Mouse (Mus musculus): ENCODE data around the gene Ano6. TPM values are rescaled to one million over a fixed set of nuclear protein-coding genes. Genes with fewer than 3 reads are reported as not detected.

Gene Ano6
- polyA plus RNA-seq, 1 experiment from 2014 or later = 16.2 TPM

GRCm38 (mm10) chr15:95976156-95976876, 185.7 kb downstream of the Ano6 start:
- no peak overlapping the region for H3K27ac ChIP-seq (replicated peaks)
- H3K4me3 ChIP-seq (ENCODE audit: low read depth, low read length) = no peak overlapping the region
- no peaks in the 10 kb centered on the region for H3K9me3 ChIP-seq (ENCODE audit: control insufficient read depth, low read length)
- no peak for ATAC-seq (ENCODE audit: low FRiP score, low TSS enrichment)
- H3K4me2 ChIP-seq (replicated peaks; ENCODE audit: low read depth) = no peak overlapping the region
- 39% methylated on average over 4 of the region's 4 CpGs for WGBS
- TF ChIP-seq CTCF (IDR thresholded peaks at IDR 0.05; ENCODE audit: low read depth) (no peak), EP300 (optimal IDR thresholded peaks at IDR 0.05) (no peak)
- no peak for DNase-seq (ENCODE audit: low spot score)
- H3K27me3 ChIP-seq (ENCODE audit: control insufficient read depth, insufficient read depth, low read length) = no peaks in the 10 kb centered on the region
- no peaks in the 10 kb centered on the region for H3K4me1 ChIP-seq (replicated peaks; ENCODE audit: control insufficient read depth, insufficient read depth)
- H3K9ac ChIP-seq (ENCODE audit: low read length) = no peak overlapping the region
- H3K36me3 ChIP-seq (ENCODE audit: control insufficient read depth, insufficient read depth, low read length) = peaks cover 14% of the 10 kb centered on the region; the same call in 1 of the 2 replicates

DNA sequence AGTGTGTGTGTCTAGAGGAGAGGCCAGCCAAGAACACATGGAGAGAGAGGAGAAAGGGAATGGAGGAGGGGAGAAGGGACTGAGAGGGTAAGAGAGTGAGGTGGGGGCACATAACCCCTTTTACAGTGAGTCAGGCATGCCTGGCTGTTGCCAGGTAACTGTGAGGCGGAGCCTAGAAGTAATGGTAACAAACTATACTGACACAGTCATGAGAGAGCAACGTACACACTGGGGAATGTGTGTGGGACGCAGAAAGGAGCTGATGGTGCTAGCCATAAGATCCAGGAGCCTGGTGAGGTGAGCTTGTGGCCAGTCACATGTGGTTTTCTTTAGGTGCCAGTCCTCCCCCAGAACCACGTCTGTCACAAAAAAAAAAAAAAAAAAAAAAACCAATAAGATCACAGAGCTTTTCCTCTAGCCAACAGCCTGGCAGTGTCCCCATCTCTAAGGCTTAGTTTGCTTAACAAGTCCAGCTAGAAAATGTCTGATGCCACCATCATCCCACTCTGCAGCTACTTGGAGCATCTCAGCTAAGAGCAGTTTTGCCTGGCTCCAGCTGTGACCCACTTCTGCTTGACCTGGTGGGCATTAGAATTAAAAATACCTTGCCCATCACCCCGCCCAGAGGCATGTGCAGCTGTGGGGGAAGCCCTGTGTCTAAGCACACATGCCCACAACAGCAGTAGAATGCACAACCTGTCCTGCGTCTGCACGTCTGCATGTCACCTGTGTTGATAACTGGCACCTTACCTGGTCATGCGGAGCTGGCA, 186.7 kb downstream of the Ano6 start:
- ATAC-seq (ENCODE audit: low FRiP score, low TSS enrichment) (no peak), DNase-seq (ENCODE audit: low spot score) (no peak)
- H3K27me3 ChIP-seq (ENCODE audit: control insufficient read depth, insufficient read depth, low read length) = no peaks in the 10 kb centered on the region
- H3K4me3 ChIP-seq (ENCODE audit: low read depth, low read length) = no peak overlapping the region
- no peak for TF ChIP-seq EP300 (optimal IDR thresholded peaks at IDR 0.05)
- no peak for TF ChIP-seq CTCF (IDR thresholded peaks at IDR 0.05; ENCODE audit: low read depth)
- no peak overlapping the region for H3K9ac ChIP-seq (ENCODE audit: low read length)
- H3K4me1 ChIP-seq (replicated peaks; ENCODE audit: control insufficient read depth, insufficient read depth) = no peaks in the 10 kb centered on the region
- no peak overlapping the region for H3K27ac ChIP-seq (replicated peaks)
- no peaks in the 10 kb centered on the region for H3K9me3 ChIP-seq (ENCODE audit: control insufficient read depth, low read length)
- H3K36me3 ChIP-seq (ENCODE audit: control insufficient read depth, insufficient read depth, low read length) = peaks cover 11% of the 10 kb centered on the region; the same call in 1 of the 2 replicates
- WGBS = 62% methylated on average over 8 of the region's 8 CpGs
- no peak overlapping the region for H3K4me2 ChIP-seq (replicated peaks; ENCODE audit: low read depth)

GRCm38 (mm10) chr15:95977939-95978252, 187.3 kb downstream of the Ano6 start:
- no peak for ATAC-seq (ENCODE audit: low FRiP score, low TSS enrichment)
- WGBS = 70% methylated on average over 3 of the region's 3 CpGs
- DNase-seq (ENCODE audit: low spot score) = no peak
- Histone ChIP-seq H3K9me3 (ENCODE audit: control insufficient read depth, low read length) (no peaks in the 10 kb centered on the region), H3K27me3 (ENCODE audit: control insufficient read depth, insufficient read depth, low read length) (no peaks in the 10 kb centered on the region), H3K4me3 (ENCODE audit: low read depth, low read length) (no peak overlapping the region), H3K36me3 (ENCODE audit: control insufficient read depth, insufficient read depth, low read length) (peaks cover 8% of the 10 kb centered on the region; the same call in 1 of the 2 replicates), H3K4me2 (replicated peaks; ENCODE audit: low read depth) (no peak overlapping the region), H3K4me1 (replicated peaks; ENCODE audit: control insufficient read depth, insufficient read depth) (no peaks in the 10 kb centered on the region), H3K27ac (replicated peaks) (no peak overlapping the region), H3K9ac (ENCODE audit: low read length) (no peak overlapping the region)
- TF ChIP-seq EP300 (optimal IDR thresholded peaks at IDR 0.05) (no peak), CTCF (IDR thresholded peaks at IDR 0.05; ENCODE audit: low read depth) (no peak)

- Histone ChIP-seq H3K27ac (replicated peaks) (no peak overlapping the region), H3K27me3 (ENCODE audit: control insufficient read depth, insufficient read depth, low read length) (no peaks in the 10 kb centered on the region), H3K36me3 (ENCODE audit: control insufficient read depth, insufficient read depth, low read length) (no peaks in the 10 kb centered on the region), H3K4me1 (replicated peaks; ENCODE audit: control insufficient read depth, insufficient read depth) (no peaks in the 10 kb centered on the region), H3K9ac (ENCODE audit: low read length) (no peak overlapping the region), H3K4me3 (ENCODE audit: low read depth, low read length) (no peak overlapping the region), H3K4me2 (replicated peaks; ENCODE audit: low read depth) (no peak overlapping the region), H3K9me3 (ENCODE audit: control insufficient read depth, low read length) (no peaks in the 10 kb centered on the region)
- no peak for ATAC-seq (ENCODE audit: low FRiP score, low TSS enrichment)
- TF ChIP-seq EP300 (optimal IDR thresholded peaks at IDR 0.05) = no peak
- TF ChIP-seq CTCF (IDR thresholded peaks at IDR 0.05; ENCODE audit: low read depth) = no peak
- WGBS = 38% methylated on average over 5 of the region's 5 CpGs
- no peak for DNase-seq (ENCODE audit: low spot score)
Observed at GRCm38 (mm10) chr15:95980641-95981040, 190.0 kb downstream of the Ano6 start.

GRCm38 (mm10) chr15:95987916-95988315, 197.3 kb downstream of the Ano6 start:
- Histone ChIP-seq H3K9me3 (ENCODE audit: control insufficient read depth, low read length) (no peaks in the 10 kb centered on the region), H3K4me1 (replicated peaks; ENCODE audit: control insufficient read depth, insufficient read depth) (no peaks in the 10 kb centered on the region), H3K4me2 (replicated peaks; ENCODE audit: low read depth) (no peak overlapping the region), H3K27ac (replicated peaks) (no peak overlapping the region), H3K9ac (ENCODE audit: low read length) (no peak overlapping the region), H3K27me3 (ENCODE audit: control insufficient read depth, insufficient read depth, low read length) (no peaks in the 10 kb centered on the region), H3K4me3 (ENCODE audit: low read depth, low read length) (no peak overlapping the region), H3K36me3 (ENCODE audit: control insufficient read depth, insufficient read depth, low read length) (no peaks in the 10 kb centered on the region)
- no peak for DNase-seq (ENCODE audit: low spot score)
- 65% methylated on average over 3 of the region's 3 CpGs for WGBS
- TF ChIP-seq EP300 (optimal IDR thresholded peaks at IDR 0.05) (no peak), CTCF (IDR thresholded peaks at IDR 0.05; ENCODE audit: low read depth) (no peak)
- no peak for ATAC-seq (ENCODE audit: low FRiP score, low TSS enrichment)

Measured in stomach, postnatal 0 days (tissue).